Mouse (Mus musculus) embryonic fibroblast, embryonic 13.5 days (primary cell): ENCODE results near the gene Itga8.

ENCODE experiments used
- CTCF ChIP-seq: IDR thresholded peaks from 2 replicates; pipeline ENCODE4 v1.5.1; 2011; ENCODE audit warnings: mild to moderate bottlenecking, control low read depth, low read length, moderate library complexity, borderline replicate concordance; ENCODE audit not compliant: insufficient read depth
- POLR2A ChIP-seq: IDR thresholded peaks from 2 replicates; pipeline ENCODE4 v1.6.1; 2011; ENCODE audit warnings: low read depth, mild to moderate bottlenecking, control low read depth, low read length, moderate library complexity

- no peak for TF ChIP-seq CTCF
- no peak for TF ChIP-seq POLR2A
These were observed 17.0 kb upstream of the Itga8 start for GRCm38 (mm10) chr2:12318715-12319114.
